Mouse (Mus musculus) cerebellum, adult 2 months (tissue): ENCODE measurements around the gene Oit1. TPM values are rescaled to one million over a fixed set of nuclear protein-coding genes. Genes with fewer than 3 reads are reported as not detected.

Source experiments
- DNase-seq, 2 experiments: peaks; one replicate each; pipeline ENCODE4 v3.0.0; 2021
- H3K27ac ChIP-seq: fragments of 200-500 bp; 2 replicates; pipeline ENCODE4 v1.5.1; 2012; ENCODE audit warnings: low read length, control low read depth, inconsistent platforms; ENCODE audit not compliant: insufficient read depth
- H3K27me3 ChIP-seq: fragments of 200-500 bp; 2 replicates; pipeline ENCODE4 v1.6.1; 2012; ENCODE audit warnings: inconsistent platforms, mild to moderate bottlenecking, low read length, moderate library complexity; ENCODE audit not compliant: control insufficient read depth, insufficient read depth
- H3K4me1 ChIP-seq: fragments of 200-500 bp; 2 replicates; pipeline ENCODE4 v1.6.1; 2011; ENCODE audit warnings: low read length; ENCODE audit not compliant: control insufficient read depth, insufficient read depth
- H3K4me3 ChIP-seq: fragments of 200-500 bp; replicated peaks from 2 replicates; pipeline ENCODE3; 2011; ENCODE audit warnings: mild to moderate bottlenecking, low read depth, low read length, control low read depth; ENCODE audit not compliant: insufficient read depth
- CTCF ChIP-seq: fragments of 200-500 bp; IDR thresholded peaks from 2 replicates; pipeline ENCODE4 v1.5.1; 2011; ENCODE audit warnings: low read depth, mild to moderate bottlenecking, control low read depth, low read length, moderate library complexity, borderline replicate concordance; ENCODE audit not compliant: insufficient read depth
- POLR2A ChIP-seq: fragments of 200-500 bp; IDR thresholded peaks from 2 replicates; pipeline ENCODE4 v1.6.1; 2011; ENCODE audit warnings: low read length, control low read depth, borderline replicate concordance; ENCODE audit not compliant: insufficient read depth
- WGBS: fragments of 180-500 bp; shearing (Covaris S2); methylation state at CpG from one replicate; pipeline ENCODE4 v1.1.7; 2018; 5-methylcytosine and 5-hydroxymethylcytosine counted together
- polyA plus RNA-seq: library from polyadenylated mRNA; depleted of rRNA; stranded (reverse); fragments of >200 nt; gene quantifications from 2 replicates; pipeline ENCODE4 v1.2.3, GENCODE M21; 2012

The Oit1 gene
- polyA plus RNA-seq, 1 experiment: not detected

DNA sequence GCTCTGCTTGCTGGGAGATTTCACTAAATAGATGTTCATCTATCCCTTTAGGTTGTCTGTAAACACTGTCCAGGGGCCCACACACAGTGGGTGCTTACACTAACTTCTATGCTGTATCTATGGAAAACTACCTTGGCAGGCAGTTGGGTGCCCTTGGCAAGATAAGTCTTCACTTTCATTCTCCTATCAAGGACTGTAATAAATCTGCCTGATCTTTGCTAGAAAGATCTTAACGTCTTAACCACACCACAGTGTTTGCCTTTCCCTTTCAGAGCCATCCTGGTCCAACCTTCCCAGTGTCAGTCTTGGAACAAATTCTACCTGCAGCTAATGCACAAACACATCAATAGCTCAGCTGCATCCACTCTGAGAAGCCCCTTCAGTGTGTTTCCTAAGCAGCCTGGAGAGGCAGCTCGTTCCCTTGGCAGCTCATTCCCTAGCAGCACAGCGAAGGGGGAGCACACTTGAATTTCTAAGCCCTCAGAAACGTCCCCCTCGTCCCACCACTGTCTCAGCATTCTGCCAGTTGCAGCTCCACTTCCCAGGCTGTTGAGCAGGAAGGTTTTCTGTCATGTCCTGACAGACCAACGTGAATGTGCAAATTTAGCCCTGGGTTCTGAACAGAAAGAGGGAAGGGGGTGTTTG, 13.7 kb upstream of the Oit1 start:
- 52% methylated on average over 6 of the region's 6 CpGs for WGBS
- no peak for DNase-seq
- no peak overlapping the region for H3K4me3 ChIP-seq
- H3K27ac ChIP-seq: no peak overlapping the region
- H3K4me1 ChIP-seq: no peaks in the 10 kb centered on the region
- H3K27me3 ChIP-seq: no peaks in the 10 kb centered on the region
- TF ChIP-seq POLR2A: no peak
- TF ChIP-seq CTCF: no peak

DNA sequence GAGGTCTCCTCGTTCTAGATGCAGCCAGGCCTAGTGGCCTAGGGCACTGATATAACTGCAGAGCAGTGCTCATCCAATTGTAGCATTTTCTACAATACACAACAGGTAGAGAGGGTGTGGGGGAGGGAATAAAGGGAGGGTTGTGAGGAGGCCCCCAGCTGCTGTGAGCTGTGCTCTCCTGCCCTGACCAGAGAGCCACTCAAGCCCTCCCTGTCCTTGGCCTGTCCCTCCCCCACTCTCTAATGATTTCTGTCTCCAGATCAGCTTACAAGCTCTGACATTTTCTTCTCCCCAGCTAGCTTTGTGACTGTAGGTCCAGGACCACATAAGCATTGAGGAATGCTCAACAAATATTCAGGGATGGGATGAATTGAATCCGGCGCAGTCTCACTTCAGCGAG, 9.2 kb downstream of the Oit1 start:
- Histone ChIP-seq H3K4me1 (no peaks in the 10 kb centered on the region), H3K27ac (no peak overlapping the region), H3K4me3 (no peak overlapping the region), H3K27me3 (no peaks in the 10 kb centered on the region; the same call in 1 of the 2 replicates)
- WGBS: 94% methylated on average over 4 of the region's 4 CpGs
- DNase-seq: no peak
- TF ChIP-seq POLR2A: no peak
- TF ChIP-seq CTCF: no peak

DNA sequence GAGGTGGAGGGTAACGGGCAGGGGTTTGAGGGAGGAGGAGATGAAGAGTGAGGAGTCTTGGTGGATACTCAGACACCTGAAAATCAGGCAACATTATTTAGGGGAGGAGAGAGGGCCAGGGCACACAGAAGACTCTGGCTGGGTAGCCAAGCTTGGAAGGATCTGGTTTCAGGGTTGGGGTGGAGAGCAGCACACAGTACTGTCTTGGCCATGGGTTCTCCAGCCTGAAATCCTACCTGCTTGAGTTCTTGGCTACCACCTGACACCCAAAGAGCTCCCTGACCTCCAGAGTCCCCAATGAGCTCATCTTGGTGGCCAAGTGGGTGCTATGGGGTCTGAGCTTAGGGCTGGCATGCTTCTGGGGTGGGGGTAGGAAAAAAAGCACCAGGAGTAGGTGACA, 9.7 kb downstream of the Oit1 start:
- Histone ChIP-seq H3K27me3 (no peaks in the 10 kb centered on the region; the same call in 1 of the 2 replicates), H3K4me1 (no peaks in the 10 kb centered on the region), H3K27ac (no peak overlapping the region), H3K4me3 (no peak overlapping the region)
- no peak for DNase-seq
- WGBS: 97% methylated on average over 1 of the region's 1 CpGs
- no peak for TF ChIP-seq POLR2A
- TF ChIP-seq CTCF: no peak

DNA sequence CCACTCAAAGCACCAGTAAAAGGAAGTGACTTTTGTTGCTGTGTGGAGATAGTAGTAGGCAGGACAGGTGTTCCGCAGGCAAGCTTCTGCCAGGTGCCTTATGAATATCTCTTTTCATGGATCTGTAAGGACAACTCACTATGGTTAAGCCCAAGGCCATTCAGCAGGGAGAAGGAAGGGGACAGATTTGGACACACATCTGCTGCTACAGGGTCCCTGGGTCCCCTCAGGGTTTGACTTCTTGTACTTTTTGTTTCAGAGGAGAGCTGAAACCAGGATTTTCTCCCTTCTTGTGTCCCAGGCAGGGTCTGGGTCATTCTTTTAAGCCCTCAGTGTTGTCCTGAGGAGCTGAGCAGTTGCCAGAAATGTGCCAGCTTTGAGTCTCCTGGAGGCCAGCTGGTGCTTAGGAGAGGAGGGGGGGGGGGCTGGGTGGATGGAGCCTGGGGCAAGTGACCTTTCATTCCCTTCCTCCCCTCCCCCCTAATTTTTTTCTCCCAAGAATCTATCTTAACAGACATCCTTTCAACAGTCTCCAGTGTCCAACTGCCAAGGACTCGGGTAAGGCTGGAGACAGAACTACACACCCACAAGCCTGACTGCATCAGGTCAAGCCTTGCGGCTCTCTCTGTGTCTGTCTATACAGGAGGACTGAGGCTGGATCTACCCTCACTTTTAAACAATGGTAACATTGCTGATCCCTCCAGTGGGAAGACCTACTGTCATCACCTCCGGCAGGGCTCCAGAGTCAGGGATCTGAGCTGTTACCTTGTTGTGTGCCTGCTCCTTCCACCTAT, 10.6 kb downstream of the Oit1 start:
- no peak for TF ChIP-seq CTCF
- no peak for TF ChIP-seq POLR2A
- no peak for DNase-seq
- no peaks in the 10 kb centered on the region for H3K4me1 ChIP-seq
- H3K27me3 ChIP-seq: no peaks in the 10 kb centered on the region; the same call in 1 of the 2 replicates
- H3K4me3 ChIP-seq: no peak overlapping the region
- no peak overlapping the region for H3K27ac ChIP-seq
- WGBS: 62% methylated on average over 4 of the region's 4 CpGs

DNA sequence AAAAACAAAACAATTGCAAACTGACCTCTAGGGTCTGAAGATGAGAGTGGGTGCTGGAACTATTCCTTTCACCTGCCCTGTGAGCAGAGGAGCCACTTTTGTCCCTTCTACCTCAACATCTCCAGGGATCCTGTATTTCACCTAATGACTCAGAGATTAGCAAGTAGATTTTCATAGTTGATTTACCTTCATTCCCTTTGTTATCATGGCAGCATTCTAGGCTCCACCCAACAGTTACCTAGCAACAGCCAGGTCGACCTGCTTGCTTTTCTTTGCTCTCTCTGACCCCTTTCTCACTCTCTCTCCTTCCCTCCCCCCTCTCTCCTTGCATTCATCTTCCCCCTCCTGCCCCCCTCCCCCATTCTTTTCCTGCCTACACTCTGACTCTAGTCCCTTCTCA, 11.4 kb downstream of the Oit1 start:
- Histone ChIP-seq H3K27ac (no peak overlapping the region), H3K27me3 (no peaks in the 10 kb centered on the region; the same call in 1 of the 2 replicates), H3K4me3 (no peak overlapping the region), H3K4me1 (no peaks in the 10 kb centered on the region)
- TF ChIP-seq POLR2A (no peak), CTCF (no peak)
- no peak for DNase-seq
- WGBS: 18% methylated on average over 1 of the region's 1 CpGs

DNA sequence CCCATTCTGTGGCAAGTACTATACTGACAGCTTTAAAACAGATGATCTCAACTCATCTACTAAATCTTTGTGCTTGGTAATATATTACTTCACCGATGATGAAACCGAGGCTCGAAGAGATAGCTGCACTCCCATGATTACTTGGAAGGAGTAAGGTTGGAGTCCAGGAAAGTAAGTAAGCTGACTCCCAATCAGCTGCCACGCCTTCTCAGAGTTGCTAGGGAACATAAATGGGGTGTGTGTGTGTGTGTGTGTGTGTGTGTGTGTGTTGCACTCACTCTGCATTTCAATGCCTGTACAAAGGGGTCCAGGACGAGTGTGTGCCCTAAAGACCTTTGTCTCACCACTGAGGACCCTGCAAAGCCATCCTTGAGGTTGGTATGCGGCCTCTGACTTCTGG, 12.7 kb downstream of the Oit1 start:
- Histone ChIP-seq H3K27ac (no peak overlapping the region), H3K4me3 (no peak overlapping the region), H3K27me3 (no peaks in the 10 kb centered on the region; the same call in 1 of the 2 replicates), H3K4me1 (no peaks in the 10 kb centered on the region)
- DNase-seq: no peak
- TF ChIP-seq CTCF: no peak
- TF ChIP-seq POLR2A: no peak
- WGBS: 79% methylated on average over 6 of the region's 6 CpGs

DNA sequence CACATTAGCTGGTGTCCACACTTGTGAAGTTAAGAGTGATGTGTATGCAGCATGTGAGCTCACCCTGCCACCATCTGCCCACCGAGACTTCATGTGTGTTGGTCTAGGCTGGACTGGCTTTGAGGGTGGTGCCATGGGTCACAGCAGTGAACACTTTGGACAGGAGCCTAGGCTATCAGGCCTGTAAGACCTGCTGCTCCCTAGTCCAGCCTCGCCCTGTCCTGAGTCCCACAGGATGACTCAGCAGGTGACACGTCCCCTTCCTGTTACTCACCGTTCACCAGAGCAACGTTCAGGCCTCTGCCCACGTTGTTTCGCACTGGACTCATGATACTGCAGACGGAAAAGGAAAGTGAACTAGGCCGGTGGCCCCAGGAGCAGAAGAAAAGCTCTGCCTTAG, 21.7 kb downstream of the Oit1 start:
- no peak overlapping the region for H3K27ac ChIP-seq
- WGBS: 69% methylated on average over 9 of the region's 9 CpGs
- DNase-seq: no peak
- H3K4me1 ChIP-seq: 0 out of 2 replicates have a peak, but pooled peaks cover 4% of the 10 kb centered on the region
- H3K4me3 ChIP-seq: no peak overlapping the region
- H3K27me3 ChIP-seq: no peaks in the 10 kb centered on the region
- no peak for TF ChIP-seq CTCF
- TF ChIP-seq POLR2A: no peak

DNA sequence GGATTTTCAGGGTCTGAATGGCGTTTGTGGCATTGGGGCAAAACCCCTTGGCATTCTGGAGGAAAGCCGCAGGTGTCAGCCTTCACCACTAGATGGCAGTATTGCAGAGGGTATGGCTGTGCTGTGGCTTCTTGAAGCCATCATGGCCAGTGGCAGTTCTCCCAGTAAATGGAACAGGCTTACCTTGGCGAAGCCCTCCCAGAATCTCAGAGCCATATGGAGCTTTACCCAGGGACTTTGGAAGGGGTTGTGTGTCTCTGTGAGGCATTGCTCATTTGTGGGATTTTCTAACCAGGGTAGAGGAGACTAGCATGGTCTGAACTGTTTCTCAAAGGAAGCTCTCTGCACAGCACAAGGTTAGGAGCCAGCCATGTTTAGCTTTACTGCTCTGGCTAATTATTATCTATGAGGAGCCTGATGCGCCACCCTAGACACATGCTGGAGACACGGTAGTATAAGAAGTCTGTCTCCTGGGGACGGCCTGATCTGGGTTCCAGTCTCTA, 22.5 kb downstream of the Oit1 start:
- Histone ChIP-seq H3K27ac (no peak overlapping the region), H3K4me3 (no peak overlapping the region), H3K4me1 (0 out of 2 replicates have a peak, but pooled peaks cover 4% of the 10 kb centered on the region), H3K27me3 (no peaks in the 10 kb centered on the region)
- peak; percentile 70 to 75 for DNase-seq
- 40% methylated on average over 6 of the region's 6 CpGs for WGBS
- TF ChIP-seq CTCF: peak; percentile 93
- no peak for TF ChIP-seq POLR2A
